Mouse (Mus musculus) lung, postnatal 10 days (tissue): ENCODE results near the gene Slc20a1.

Experiments used
- DNase-seq: peaks from one replicate; pipeline ENCODE4 v3.0.0; 2021

Slc20a1 gene

GRCm38 (mm10) chr2:129228571-129228970 is 30.0 kb downstream of the Slc20a1 start:
- no peak for DNase-seq

DNA sequence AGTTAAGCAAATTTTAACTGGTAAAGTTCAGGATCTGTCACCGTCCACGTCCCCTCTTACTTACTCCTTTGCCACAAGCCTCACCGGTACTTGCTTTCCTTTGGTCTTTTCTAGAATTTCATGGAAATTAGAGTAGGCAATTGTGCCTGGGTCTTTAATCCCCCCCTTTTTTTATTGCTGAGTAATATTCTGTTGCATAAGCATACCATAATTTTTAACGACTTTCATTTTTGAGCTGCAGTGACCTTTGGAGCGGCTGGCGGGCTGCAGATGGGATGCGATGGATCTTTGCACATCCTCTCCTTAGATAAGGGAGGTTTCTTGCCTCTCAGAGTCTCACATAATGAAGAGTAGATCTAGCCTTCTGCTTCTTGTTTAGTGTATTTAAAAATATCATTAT is 30.8 kb downstream of the Slc20a1 start:
- no peak for DNase-seq

GRCm38 (mm10) chr2:129232023-129232422 is 33.5 kb downstream of the Slc20a1 start:
- peak; percentile 38 for DNase-seq

GRCm38 (mm10) chr2:129232484-129232883 is 33.9 kb downstream of the Slc20a1 start:
- DNase-seq, result peak; percentile 32

GRCm38 (mm10) chr2:129233218-129233617 is 34.7 kb downstream of the Slc20a1 start:
- DNase-seq, result no peak

DNA sequence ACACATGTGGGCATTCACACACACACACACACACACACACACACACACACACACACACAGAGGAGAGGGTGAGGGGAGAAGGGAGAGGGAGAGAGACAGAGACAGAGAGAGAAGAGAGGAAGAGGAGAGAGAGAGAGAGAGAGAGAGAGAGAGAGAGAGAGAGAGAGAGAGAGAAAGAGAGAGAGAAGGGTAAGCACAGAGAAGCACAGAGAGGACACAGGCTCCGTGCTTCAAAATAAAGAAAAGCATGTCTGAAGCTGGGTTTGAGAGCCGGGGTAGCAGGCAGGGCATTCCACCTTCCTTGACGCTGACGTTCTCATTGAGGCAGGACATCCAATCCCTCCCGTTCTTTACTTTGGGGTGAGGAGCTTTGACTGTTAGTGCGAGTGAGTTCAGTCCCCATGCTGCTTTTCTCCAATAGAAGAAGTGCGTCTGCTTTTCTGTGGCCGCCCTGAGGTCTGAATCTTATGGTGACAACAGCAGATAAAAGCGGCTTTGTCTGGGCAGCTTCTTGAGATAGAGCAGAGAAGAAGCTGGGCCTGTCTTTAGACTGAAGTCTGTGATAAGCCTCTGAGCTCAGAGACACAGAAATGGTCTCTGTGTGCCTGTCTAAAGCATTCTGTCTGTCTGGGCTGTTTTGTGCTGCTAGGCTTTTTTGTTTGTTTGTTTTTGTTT is 35.4 kb downstream of the Slc20a1 start:
- DNase-seq, result no peak

DNA sequence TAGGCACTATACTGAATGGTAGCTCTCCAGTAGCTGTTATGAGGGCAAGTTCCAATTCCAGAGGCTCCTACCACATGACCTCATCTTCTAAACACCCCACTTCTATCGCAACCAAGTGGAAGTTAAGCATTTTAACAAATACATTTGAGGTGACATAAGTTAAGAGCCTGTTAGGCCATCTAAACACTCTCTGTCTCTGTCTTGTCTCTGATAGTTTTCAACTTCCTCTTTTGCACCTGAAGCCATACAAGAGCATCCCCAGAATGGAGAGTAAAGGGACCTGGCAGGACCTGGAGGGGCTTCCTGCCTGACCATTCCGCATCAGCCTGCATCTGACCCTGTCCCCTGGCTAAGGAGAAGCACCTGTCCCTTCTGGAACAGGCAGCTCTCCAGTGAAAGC is 36.2 kb downstream of the Slc20a1 start:
- DNase-seq, result no peak

DNA sequence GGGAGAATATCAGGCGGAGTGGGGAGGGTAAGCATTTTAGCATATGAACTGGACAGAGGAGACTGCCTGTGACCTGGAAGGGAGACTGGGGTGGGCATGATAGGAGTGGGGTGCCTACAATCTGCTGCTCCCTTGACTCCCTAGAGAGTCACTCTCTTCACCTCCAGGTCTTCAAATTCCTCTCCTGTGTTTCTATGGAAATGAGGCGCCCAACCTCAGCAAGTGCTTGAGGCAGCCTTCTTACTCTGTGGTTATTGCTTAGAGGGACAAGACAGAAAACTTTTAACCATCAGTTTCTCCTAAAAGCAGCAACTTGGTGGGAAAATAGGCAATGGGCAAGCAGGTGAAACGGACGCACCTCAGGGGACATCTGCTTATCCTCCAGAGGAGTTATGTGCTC is 38.0 kb downstream of the Slc20a1 start:
- DNase-seq, result no peak

DNA sequence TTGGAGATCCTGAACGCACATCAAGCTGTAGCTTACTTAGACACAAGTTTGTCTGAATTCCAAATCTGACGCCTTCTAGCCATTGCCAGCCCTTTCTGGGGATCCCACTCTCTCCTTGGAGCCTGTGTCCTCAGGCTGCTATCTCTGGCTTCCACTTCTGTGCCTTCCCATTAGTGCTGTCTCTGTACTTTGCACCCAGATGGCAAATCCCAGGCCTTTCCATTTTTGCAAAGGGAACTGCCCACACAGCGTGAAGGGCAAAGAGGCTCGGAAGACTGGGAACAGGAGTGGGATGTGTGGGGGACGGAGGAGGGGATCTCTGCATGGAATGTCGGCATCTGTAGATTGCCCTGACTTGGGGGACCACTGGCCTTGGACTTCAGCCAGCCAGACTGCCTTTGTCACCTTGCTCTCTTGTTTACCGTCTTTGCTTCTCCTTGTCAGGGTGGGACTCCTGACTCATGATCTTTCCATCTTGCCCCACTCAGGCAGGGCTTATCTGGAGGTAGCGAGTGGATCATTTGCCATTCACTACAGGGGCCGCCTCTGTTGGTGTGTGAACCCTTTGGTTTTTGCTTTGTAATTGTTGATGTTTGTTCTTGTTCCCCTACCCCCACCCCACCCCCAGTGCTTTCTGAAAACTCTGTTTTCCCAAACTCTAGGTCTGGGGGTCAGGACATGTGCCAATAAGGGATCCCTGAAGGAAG is 42.3 kb downstream of the Slc20a1 start:
- no peak for DNase-seq

DNA sequence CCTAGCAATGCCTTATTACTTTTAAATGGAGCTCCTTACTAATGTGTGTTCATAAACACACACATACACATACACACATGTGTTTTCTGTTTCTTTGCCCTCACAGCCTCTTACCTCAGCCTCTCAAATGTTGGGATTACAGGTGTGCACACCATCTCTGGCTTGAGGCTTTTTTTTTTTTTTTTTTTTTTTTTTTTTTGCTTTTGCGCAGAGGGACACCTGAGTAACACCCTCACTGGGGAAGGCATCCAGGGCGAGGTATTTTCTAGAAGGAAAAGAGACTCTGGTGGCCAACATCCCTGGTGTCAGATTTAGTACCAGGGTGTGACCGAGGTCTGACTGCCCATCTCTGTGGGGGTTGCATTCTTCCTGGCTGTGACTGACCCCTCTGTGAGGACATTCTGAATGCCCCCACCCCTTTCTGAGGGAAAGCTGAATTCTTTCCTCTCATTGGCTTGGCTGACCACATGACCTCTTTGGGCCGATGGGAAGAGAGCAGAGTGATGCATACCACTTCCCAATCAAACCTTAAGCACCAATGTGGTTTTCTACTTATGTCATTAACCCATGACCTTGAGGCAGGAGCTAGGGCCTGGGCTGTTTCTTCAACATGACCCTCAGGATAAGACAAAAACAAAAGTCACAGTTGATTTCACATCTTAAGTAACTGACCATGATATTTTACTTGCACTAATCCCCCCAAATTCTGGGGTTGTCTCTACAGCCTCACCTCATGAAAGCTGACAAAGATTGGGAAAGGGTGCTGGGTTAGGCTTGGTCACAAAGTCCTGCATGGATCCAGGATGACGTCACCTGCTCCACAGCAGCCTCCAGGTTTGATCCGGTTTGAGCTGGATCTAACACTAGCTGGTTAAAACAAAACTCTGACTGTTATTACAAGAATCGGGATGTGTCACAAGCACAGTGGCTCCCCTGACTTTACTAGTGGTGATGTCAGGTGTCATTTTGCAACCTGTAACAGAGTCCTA is 43.6 kb downstream of the Slc20a1 start:
- DNase-seq, result no peak

DNA sequence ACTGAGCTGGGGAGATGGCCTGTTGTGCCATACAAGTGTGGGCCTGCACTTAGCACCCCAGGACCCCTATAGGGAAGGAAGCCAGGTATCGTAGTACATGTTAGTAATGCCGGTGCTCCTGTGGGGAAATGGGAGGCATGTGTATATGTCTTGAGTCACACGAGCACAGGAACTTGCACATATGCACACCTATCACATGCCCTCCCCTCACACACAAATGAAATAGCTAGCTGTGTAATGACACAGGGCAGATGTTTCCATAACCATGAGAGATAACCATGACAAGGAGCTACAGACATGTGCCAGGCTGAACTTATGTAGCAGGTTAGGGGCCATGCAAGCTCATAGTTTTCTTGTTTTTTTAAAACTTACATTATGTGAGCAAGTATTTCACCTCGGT is 44.4 kb downstream of the Slc20a1 start:
- no peak for DNase-seq

GRCm38 (mm10) chr2:129243786-129244185 is 45.2 kb downstream of the Slc20a1 start:
- no peak for DNase-seq

GRCm38 (mm10) chr2:129244446-129245120 is 46.0 kb downstream of the Slc20a1 start:
- DNase-seq, result peak; percentile 45

DNA sequence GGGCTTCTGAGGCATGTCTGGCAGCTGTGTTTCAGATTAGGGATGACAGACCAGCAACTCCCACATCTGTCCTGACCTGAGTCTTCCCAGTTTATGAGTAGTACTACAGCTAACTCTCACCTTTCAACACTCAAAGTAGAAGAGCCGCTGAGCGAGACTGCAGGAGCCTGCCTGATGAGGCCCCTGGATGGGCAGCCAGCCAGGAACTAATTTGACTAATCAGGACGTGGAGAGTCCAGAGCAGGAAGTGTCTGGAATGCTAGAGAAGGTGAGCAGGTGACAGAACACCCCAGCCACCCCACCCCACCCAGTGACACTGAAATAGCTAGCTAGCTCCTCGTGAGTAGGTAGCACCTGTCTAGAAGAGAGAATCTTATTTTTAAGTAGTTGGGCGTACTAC is 47.1 kb downstream of the Slc20a1 start:
- DNase-seq, result no peak

- no peak for DNase-seq
Measured at GRCm38 (mm10) chr2:129246436-129246835, 47.9 kb downstream of the Slc20a1 start.

- DNase-seq, result no peak
Measured at GRCm38 (mm10) chr2:129246924-129247323, 48.4 kb downstream of the Slc20a1 start.

DNA sequence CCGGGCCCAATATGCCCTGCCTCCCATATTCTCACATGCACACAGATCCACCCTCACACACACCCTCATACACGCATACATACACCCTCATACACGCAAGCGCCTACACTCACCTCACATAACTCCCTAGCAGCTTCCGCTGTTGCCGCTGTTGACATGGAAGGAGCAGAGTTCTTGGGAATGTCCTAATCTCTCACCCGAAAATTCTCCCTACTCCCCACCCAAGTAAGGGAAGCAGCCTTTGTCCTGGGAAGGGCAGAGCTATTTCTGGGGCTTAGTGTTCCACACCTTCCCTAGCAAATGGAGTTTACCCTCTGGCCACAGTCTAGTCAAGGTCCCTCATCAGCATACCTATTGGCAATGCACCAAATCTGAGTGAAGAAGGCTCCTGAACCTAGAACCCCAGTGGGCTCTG is 49.1 kb downstream of the Slc20a1 start:
- DNase-seq, result no peak

DNA sequence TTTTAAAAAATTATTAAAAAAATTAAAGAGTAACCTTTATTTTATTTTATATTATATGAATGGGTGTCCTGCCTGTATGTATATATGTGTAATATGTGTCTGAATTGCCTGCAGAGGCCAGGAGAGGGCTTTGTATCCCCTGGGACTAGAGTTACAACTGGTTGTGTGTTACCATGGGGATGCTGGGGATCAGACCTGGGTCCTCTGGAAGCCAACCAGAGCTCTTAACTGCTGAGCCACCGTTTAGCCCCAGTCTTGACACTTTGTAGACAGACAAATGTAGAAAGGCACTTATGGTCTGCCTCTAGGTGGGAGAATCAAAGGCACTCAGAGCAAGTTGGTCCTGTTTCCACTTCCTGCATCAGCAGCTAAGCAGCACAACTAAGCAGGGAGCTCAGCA is 50.8 kb downstream of the Slc20a1 start:
- DNase-seq, result no peak

GRCm38 (mm10) chr2:129252836-129253630 is 54.5 kb downstream of the Slc20a1 start:
- no peak for DNase-seq

- no peak for DNase-seq
Measured at GRCm38 (mm10) chr2:129253631-129253970, 55.0 kb downstream of the Slc20a1 start.

- DNase-seq, result no peak
Measured at GRCm38 (mm10) chr2:129254076-129254475, 55.5 kb downstream of the Slc20a1 start.

- DNase-seq, result no peak
Measured at GRCm38 (mm10) chr2:129256006-129256405, 57.4 kb downstream of the Slc20a1 start.
